ENCODE assay signal across 9 mouse cellular contexts in the genomic region with DNA sequence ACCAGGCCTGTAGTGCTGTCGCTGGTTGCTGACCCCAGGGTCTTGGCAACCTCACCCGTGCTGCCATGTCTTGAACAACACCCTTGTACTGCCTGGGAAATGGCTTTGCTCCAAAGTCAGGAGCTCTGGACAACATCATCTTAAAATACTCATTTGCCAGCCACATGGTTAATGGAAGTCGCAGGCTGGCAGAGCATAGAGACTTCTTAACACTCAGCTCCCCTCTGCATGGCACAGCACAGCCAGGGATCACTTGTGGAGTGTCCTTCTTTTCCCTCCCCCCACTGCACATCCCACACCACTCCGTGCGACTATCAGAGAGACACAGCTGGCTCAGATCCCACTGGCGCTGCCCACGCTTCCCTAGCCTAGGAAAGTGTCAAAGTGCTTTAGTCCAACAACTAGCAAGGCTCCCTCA. TPM values are rescaled to one million over a fixed set of nuclear protein-coding genes. Genes with fewer than 3 reads are reported as not detected.
DNase-seq lines count a peak whose midpoint lies in the region; ATAC-seq and TF ChIP-seq lines count a peak whose summit lies in the region.
"Had no signal": no experiment of that assay in that cellular context is flagged by ENCODE, and none has a peak within 500 bp of the region (broad histone marks: within the 10 kb centered on the region; RNA-seq: fewer than 3 reads in every experiment).

No protein-coding gene starts in this region.

- no peaks in the 10 kb centered on the region for H3K9me3 ChIP-seq in hindbrain, postnatal 0 days (ENCODE audit: low read length)
- no peaks in the 10 kb centered on the region for H3K9me3 ChIP-seq in hindbrain, embryonic 12.5 days (replicated peaks)
- H3K9me3 ChIP-seq in megakaryocyte, embryonic 14.5 days: no peaks in the 10 kb centered on the region
- H3K9me3 ChIP-seq in heart, embryonic 14.5 days (ENCODE audit: control insufficient read depth, low read length): no peaks in the 10 kb centered on the region
- H3K9me3 ChIP-seq: neural tube, embryonic 12.5 days had no signal

- H3K4me2 ChIP-seq in hindbrain, postnatal 0 days (ENCODE audit: low read depth, low read length): no peak overlapping the region
- no peak overlapping the region for H3K4me2 ChIP-seq in hindbrain, embryonic 12.5 days (replicated peaks)
- no peak overlapping the region for H3K4me2 ChIP-seq in heart, embryonic 14.5 days (ENCODE audit: low read length)
- H3K4me2 ChIP-seq: neural tube, embryonic 12.5 days had no signal

- peak; percentile 65 for DNase-seq in hindbrain, postnatal 0 days (ENCODE audit: low spot score)
- DNase-seq in right cerebral cortex, postnatal 25 days: peak; percentile 22
- DNase-seq in cerebellum, postnatal 36 days: no peak
- DNase-seq in urinary bladder, postnatal 10 days (ENCODE audit: low spot score): no peak

- H3K27me3 ChIP-seq in hindbrain, postnatal 0 days (ENCODE audit: insufficient read depth, low read length): no peaks in the 10 kb centered on the region
- H3K27me3 ChIP-seq in hindbrain, embryonic 12.5 days: no peaks in the 10 kb centered on the region; the same call in 1 of the 2 replicates
- H3K27me3 ChIP-seq in megakaryocyte, embryonic 14.5 days (replicated peaks): peaks cover 10% of the 10 kb centered on the region
- H3K27me3 ChIP-seq in heart, embryonic 14.5 days (ENCODE audit: control insufficient read depth, insufficient read depth, low read length): no peaks in the 10 kb centered on the region
- H3K27me3 ChIP-seq: neural tube, embryonic 12.5 days had no signal

- peak overlapping the region; percentile 74 for H3K27ac ChIP-seq in hindbrain, postnatal 0 days
- H3K27ac ChIP-seq in hindbrain, embryonic 12.5 days: no peak overlapping the region
- peak overlapping the region; percentile 81 to 97 for H3K27ac ChIP-seq in heart, embryonic 14.5 days (replicated peaks in 1 of 2; ENCODE audit: control insufficient read depth in 1 of 2, insufficient read depth in 1 of 2, low read depth in 2 of 2, low read length in 2 of 2)
- H3K27ac ChIP-seq: neural tube, embryonic 12.5 days had no signal

- no peak overlapping the region for H3K9ac ChIP-seq in hindbrain, postnatal 0 days (replicated peaks; ENCODE audit: low read length)
- no peak overlapping the region for H3K9ac ChIP-seq in hindbrain, embryonic 12.5 days
- H3K9ac ChIP-seq in heart, embryonic 14.5 days (ENCODE audit: low read length): peak overlapping the region; percentile 10; the same call in 1 of the 2 replicates
- H3K9ac ChIP-seq: neural tube, embryonic 12.5 days had no signal

- 0 out of 2 replicates have a peak, but pooled peaks have one; percentile 42 for ATAC-seq in hindbrain, postnatal 0 days
- no peak for ATAC-seq in hindbrain, embryonic 12.5 days (ENCODE audit: low FRiP score)
- ATAC-seq in megakaryocyte, adult 5-6 weeks (ENCODE audit: poor library complexity, severe bottlenecking): no peak
- ATAC-seq in heart, embryonic 14.5 days (ENCODE audit: insufficient number of reproducible peaks, insufficient read depth, low FRiP score, low read depth): peak; percentile 48

- TF ChIP-seq CTCF in hindbrain, postnatal 0 days (IDR thresholded peaks at IDR 0.05; ENCODE audit: low read depth): no peak

- H3K4me1 ChIP-seq in hindbrain, postnatal 0 days (ENCODE audit: insufficient read depth, low read length): peaks cover 24% of the 10 kb centered on the region
- H3K4me1 ChIP-seq in hindbrain, embryonic 12.5 days: no peaks in the 10 kb centered on the region
- peaks cover 80% of the 10 kb centered on the region for H3K4me1 ChIP-seq in megakaryocyte, embryonic 14.5 days
- peaks cover 66 to 76% of the 10 kb centered on the region in 2 experiments for H3K4me1 ChIP-seq in heart, embryonic 14.5 days (ENCODE audit: control insufficient read depth in 2 of 2, insufficient read depth in 2 of 2, low read length in 2 of 2)
- H3K4me1 ChIP-seq: neural tube, embryonic 12.5 days had no signal

- H3K36me3 ChIP-seq in hindbrain, postnatal 0 days (ENCODE audit: insufficient read depth, low read length): no peaks in the 10 kb centered on the region
- no peaks in the 10 kb centered on the region for H3K36me3 ChIP-seq in hindbrain, embryonic 12.5 days
- H3K36me3 ChIP-seq in megakaryocyte, embryonic 14.5 days (replicated peaks; ENCODE audit: low read length): peaks cover 21% of the 10 kb centered on the region
- H3K36me3 ChIP-seq in heart, embryonic 14.5 days (ENCODE audit: control insufficient read depth, insufficient read depth, low read length): no peaks in the 10 kb centered on the region
- H3K36me3 ChIP-seq: neural tube, embryonic 12.5 days had no signal

- 29% methylated on average over 7 of the region's 7 CpGs for WGBS in hindbrain, postnatal 0 days
- 88% methylated on average over 7 of the region's 7 CpGs for WGBS in hindbrain, embryonic 12.5 days
- 22% methylated on average over 7 of the region's 7 CpGs for WGBS in heart, embryonic 14.5 days

- no peak overlapping the region for H3K4me3 ChIP-seq in hindbrain, postnatal 0 days (ENCODE audit: low read length)
- no peak overlapping the region for H3K4me3 ChIP-seq in hindbrain, embryonic 12.5 days
- H3K4me3 ChIP-seq in megakaryocyte, embryonic 14.5 days (replicated peaks): peak overlapping the region; percentile 24
- no peak overlapping the region for H3K4me3 ChIP-seq in heart, embryonic 14.5 days (ENCODE audit: control insufficient read depth in 1 of 2, insufficient read depth in 1 of 2, low read depth in 1 of 2, low read length in 2 of 2)
- H3K4me3 ChIP-seq: neural tube, embryonic 12.5 days had no signal

RNA-seq across cellular contexts. Expression of gene Ramp1, which starts 32.0 kb away (rescaled TPM):
- 44.1 and 48.4 TPM in 2 replicates for total RNA-seq in hindbrain, postnatal 0 days (2014; rRNA removed)
- polyA plus RNA-seq in hindbrain, postnatal 0 days (2015; fragmentation: Nextera tagmentation; extraction: Ambion mirVana): 44.7 and 46.8 TPM in 2 replicates
- 0.91 and 1.1 TPM in 2 replicates for polyA plus RNA-seq in hindbrain, embryonic 12.5 days (2016; fragmentation: Nextera tagmentation; extraction: Ambion mirVana)
- 2.9 and 16.0 TPM in 2 replicates for polyA plus RNA-seq in megakaryocyte, embryonic 14.5 days (2012; ENCODE audit: insufficient read depth, low replicate concordance)
- 71.1 and 79.5 TPM in 2 replicates for total RNA-seq in megakaryocyte, adult 5-6 weeks (2015)
- 75.2 and 81.4 TPM in 2 replicates for total RNA-seq in megakaryocyte, adult 5-6 weeks (2017)
- 55.9 and 56.9 TPM in 2 replicates for polyA plus RNA-seq in heart, embryonic 14.5 days (2014; fragmentation: Nextera tagmentation; extraction: Ambion mirVana)

RNA-seq across cellular contexts. Expression of gene Ube2f, which starts 38.5 kb away (rescaled TPM):
- 34.1 and 37.1 TPM in 2 replicates for total RNA-seq in hindbrain, postnatal 0 days (2014; rRNA removed)
- 46.7 and 55.5 TPM in 2 replicates for polyA plus RNA-seq in hindbrain, postnatal 0 days (2015; fragmentation: Nextera tagmentation; extraction: Ambion mirVana)
- 67.5 and 71.8 TPM in 2 replicates for polyA plus RNA-seq in hindbrain, embryonic 12.5 days (2016; fragmentation: Nextera tagmentation; extraction: Ambion mirVana)
- 4.9 and 13.4 TPM in 2 replicates for polyA plus RNA-seq in megakaryocyte, embryonic 14.5 days (2012; ENCODE audit: insufficient read depth, low replicate concordance)
- 94.5 and 117 TPM in 2 replicates for total RNA-seq in megakaryocyte, adult 5-6 weeks (2015)
- 59.1 and 63.1 TPM in 2 replicates for total RNA-seq in megakaryocyte, adult 5-6 weeks (2017)
- polyA plus RNA-seq in heart, embryonic 14.5 days (2014; fragmentation: Nextera tagmentation; extraction: Ambion mirVana): 63.5 and 67.6 TPM in 2 replicates

Comparison
In these comparisons a context has a peak if more than half of its experiments do, and no peak if none do; other contexts are left out.
1. ATAC-seq: peak in hindbrain, postnatal 0 days (single experiment) and heart, embryonic 14.5 days (single experiment); none in hindbrain, embryonic 12.5 days (single experiment) and megakaryocyte, adult 5-6 weeks (single experiment).
2. DNase-seq: peak in hindbrain, postnatal 0 days (single experiment) and right cerebral cortex, postnatal 25 days (single experiment); none in cerebellum, postnatal 36 days (0 of 2) and urinary bladder, postnatal 10 days (single experiment).